Mouse (Mus musculus) cerebellum, postnatal 4 days (tissue): ENCODE measurements around the gene Hist2h2bb.
A peak's percentile ranks its signal among the peaks of the same experiment; 100 is the strongest.
"Not testable (repeated sequence)": the region's sequence is repeated elsewhere in the genome, so short reads cannot be mapped to it uniquely, and the experiment has no call there.

Experiments used
- DNase-seq, 2 experiments: peaks; one replicate each; pipeline ENCODE4 v3.0.0; 2022; ENCODE audit warnings: low spot score in 2 of 2, mixed read lengths in 1 of 2

Hist2h2bb gene

DNA sequence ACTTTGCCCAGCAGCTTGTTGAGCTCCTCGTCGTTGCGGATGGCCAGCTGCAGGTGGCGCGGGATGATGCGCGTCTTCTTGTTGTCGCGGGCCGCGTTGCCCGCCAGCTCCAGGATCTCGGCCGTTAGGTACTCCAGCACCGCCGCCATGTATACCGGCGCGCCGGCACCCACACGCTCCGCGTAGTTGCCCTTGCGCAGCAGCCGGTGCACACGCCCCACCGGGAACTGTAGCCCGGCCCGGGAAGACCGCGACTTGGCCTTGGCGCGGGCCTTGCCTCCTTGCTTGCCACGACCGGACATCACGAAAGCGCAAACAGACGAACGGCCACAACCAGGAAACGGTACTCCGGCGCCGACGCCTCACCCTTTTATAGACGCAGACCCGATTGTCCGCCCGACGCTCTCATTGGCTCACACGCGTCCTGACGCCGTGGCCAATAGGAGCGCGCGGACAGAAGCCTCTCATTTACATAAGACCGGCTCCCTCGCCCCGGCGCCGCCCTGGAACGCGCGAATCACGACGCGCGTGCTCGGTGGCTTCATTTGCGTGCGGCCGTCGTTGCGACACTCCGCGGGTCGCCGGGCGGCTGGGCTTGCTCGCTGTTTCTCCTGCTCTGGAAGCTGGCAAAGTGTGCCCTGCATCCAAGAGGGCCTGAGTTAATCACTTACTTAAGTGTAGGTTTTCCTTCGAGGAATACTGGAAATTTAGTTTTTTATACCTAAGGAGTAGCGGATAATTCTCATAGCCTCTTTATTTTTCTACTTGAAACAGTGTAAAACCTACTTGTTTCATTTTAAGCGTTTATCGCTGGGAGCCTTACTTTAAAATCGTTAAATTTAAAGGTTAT, 29.4 kb upstream of the Hist2h2bb start, which contains the start of gene Hist2h2aa2:
Gene Hist2h2aa2 (minus strand): TSS at position 328 of the 850 bp plus-strand sequence.
- DNase-seq, result peak; percentile 83 to 93

DNA sequence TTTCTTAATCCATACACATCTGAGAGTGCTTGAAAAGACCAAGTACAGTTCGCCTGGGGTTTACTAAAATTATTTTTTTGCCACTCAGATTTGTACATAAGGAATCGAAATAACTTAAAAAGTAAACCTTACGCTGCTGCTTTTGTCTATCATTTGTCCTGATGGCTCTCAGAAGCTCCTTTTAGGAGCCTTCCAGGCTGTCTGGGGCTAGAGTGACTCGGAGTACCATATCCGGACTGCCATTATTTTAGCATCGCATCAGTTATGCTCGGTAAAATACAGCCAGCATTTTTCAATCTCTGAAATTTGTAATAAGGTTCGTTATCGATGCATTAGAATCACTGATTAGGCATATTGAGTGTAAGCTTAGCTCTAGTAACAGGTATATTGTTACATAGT, 28.8 kb upstream of the Hist2h2bb start:
- DNase-seq, result no peak

- DNase-seq, result no peak
Observed at GRCm38 (mm10) chr3:96243921-96244572, 25.5 kb upstream of the Hist2h2bb start.

DNA sequence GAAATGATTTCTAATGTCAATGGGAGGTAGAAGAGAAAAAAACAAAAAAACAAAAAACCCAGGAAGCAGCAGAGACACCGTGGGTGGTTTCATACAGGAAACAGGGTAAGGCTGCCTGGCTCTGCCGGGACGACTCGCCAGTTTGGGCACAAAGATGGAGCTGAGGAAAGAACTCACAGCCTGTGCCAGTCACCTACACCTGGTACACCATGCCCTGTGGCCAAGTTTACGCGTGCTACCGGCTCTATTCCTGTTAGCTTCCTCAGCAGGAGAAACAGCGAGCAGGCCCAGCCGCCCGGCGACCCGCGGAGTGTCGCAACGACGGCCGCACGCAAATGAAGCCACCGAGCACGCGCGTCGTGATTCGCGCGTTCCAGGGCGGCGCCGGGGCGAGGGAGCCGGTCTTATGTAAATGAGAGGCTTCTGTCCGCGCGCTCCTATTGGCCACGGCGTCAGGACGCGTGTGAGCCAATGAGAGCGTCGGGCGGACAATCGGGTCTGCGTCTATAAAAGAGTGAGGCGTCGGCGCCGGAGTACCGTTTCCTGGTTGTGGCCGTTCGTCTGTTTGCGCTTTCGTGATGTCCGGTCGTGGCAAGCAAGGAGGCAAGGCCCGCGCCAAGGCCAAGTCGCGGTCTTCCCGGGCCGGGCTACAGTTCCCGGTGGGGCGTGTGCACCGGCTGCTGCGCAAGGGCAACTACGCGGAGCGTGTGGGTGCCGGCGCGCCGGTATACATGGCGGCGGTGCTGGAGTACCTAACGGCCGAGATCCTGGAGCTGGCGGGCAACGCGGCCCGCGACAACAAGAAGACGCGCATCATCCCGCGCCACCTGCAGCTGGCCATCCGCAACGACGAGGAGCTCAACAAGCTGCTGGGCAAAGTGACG, 24.3 kb upstream of the Hist2h2bb start, which contains the start of gene Hist2h2aa1:
Gene Hist2h2aa1 (plus strand): TSS at position 495 of the 884 bp plus-strand sequence.
- DNase-seq, result peak; percentile 54 to 77

DNA sequence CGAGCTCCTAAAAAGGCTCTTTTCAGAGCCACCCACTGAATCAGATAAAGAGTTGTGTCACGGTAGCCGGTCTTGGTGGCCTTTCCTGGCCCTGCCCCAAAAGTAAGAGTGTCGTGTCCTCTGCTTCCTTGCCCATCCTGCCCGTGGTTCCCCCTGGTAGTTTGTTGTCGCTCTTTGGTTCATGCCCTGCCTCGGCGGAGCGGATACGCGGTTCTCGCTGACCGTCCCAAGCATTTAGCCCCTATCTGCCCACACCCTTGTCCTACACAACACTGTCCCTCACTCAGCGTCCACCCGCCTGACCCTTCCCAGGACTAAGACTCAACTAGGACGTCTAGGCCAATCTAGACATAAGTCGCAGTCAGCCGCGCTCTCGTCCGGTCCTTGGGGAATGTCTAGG, 23.5 kb upstream of the Hist2h2bb start:
- DNase-seq, result not testable (repeated sequence)

DNA sequence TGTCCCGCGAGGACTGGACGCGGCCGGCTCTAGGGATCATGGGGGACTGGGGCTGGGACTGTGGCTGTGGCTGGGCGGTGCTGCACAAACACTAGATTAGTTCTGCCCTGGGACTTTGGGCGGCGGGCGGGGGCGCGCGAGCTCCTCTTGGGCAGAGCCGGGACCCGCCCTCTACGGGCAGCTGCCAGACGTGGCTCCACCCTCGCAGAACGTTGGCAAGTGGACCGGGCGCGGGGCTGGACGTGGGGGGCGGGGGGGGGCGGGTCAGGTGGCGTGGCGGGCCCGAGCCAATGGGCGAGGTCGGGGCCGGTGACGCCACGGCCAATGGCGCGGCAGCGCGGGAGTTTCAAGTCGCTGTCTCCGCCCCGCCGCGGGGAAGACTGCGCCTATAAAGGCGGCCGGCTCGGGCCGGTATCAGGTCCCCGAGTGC, 23.1 kb upstream of the Hist2h2bb start, which contains the start of gene Hist2h3c1:
Gene Hist2h3c1 (plus strand): TSS at position 259 of the 430 bp plus-strand sequence.
- not testable (repeated sequence) for DNase-seq

DNA sequence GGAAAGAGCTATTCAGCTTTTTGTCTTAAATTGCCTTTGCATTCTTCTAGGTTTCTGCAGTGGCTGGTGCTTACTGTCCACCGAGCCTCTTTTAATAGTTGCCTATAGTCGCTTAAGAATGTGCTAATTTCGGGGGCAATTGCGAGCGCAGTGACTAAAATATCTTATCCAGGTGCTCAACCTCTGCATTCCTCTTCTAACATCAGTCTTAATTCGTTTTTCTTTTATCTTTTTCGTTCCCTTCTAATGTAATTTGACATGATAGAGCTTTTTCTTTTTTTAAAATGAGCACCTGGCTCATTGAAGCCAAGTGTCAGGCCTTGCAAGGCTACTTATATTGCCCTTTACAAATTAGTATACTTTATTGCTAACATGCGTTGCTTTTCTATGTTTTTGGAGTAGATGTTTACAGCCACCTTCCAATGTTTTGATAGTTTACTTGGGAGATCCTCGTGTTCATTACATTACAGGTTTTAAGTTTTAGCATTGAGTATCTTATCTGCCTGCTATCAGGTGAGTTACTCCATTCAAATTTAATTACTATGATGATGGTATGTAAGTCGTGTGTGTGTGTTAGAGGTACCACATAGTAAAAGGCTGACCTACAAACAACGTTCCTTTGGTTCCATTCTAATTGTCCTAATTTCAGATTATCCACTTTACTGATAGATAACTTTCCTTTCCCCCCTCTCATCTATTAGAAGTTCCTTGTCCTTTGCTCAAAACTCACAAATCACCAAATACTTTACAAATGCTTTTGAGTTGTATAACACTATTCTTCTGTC, 22.0 kb upstream of the Hist2h2bb start:
- DNase-seq, result no peak

DNA sequence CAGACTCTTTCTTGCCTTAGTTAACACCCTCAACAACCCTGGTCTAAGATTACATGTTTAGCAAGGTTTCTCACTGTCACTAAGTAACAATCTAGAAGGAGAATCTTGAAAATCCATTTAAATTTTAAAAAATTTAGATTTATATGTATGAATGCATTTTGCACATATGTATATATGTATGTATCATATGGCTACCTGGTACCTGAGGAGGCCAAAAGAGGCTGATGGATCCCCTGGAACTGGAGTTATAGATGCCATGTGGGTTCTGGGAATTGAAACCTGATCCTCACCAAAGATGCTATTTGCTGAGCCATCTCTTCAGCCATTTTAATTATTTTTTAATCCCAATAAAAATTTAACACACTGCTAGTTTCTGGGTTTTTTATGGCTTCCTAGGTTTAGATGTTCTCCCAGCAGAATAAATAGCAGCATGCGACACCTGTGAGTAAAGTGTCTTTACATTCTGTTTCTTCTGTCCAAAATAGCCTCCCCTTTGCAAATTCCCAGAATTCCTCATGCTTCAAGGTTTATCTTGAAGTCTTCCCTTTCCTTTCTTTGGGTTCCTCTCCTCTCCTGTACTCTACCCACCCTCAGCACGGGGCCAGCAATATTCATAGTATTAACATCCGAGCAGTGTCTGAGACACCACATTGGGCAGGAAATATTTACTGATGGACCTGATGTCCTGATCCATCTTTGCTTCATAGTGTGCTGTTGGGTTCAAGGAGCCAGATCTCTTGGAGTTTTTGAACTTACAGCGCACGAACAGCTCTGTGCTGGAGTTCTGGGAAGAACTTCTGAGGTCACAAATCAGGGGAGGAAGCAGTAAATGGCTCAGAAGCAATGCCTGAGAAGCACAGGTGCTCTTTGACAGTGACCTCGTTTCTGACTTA, 21.2 kb upstream of the Hist2h2bb start:
- no peak for DNase-seq

- no peak for DNase-seq
Observed at GRCm38 (mm10) chr3:96249034-96249345, 20.6 kb upstream of the Hist2h2bb start.

GRCm38 (mm10) chr3:96250890-96251289, 18.7 kb upstream of the Hist2h2bb start:
- DNase-seq, result no peak

DNA sequence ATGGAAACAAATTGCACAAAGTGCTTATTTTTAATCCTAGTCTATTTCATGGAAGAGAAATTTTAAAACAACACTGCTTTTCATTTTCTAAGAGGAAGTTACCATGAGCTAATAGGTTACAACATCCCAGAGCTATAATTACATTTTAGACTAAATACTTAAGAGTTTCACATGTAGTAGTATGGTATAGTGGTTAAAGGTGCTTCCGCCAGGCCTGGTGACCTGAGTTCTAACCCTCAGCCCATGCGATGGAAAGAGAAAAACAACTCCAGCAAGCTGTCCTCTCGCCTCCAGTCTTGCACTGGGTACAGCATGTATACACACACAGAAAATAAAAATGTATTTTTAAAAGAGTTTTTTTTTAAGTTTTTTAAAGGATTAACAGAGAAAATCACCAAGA, 17.8 kb upstream of the Hist2h2bb start:
- no peak for DNase-seq

GRCm38 (mm10) chr3:96254683-96255355, 14.7 kb upstream of the Hist2h2bb start:
- peak in 1 of 2 experiments; percentile 27 for DNase-seq

GRCm38 (mm10) chr3:96255926-96256593, 13.5 kb upstream of the Hist2h2bb start:
- no peak for DNase-seq

- no peak for DNase-seq
Observed at GRCm38 (mm10) chr3:96257190-96257589, 12.4 kb upstream of the Hist2h2bb start.

GRCm38 (mm10) chr3:96260220-96260619, 9.3 kb upstream of the Hist2h2bb start:
- no peak for DNase-seq

DNA sequence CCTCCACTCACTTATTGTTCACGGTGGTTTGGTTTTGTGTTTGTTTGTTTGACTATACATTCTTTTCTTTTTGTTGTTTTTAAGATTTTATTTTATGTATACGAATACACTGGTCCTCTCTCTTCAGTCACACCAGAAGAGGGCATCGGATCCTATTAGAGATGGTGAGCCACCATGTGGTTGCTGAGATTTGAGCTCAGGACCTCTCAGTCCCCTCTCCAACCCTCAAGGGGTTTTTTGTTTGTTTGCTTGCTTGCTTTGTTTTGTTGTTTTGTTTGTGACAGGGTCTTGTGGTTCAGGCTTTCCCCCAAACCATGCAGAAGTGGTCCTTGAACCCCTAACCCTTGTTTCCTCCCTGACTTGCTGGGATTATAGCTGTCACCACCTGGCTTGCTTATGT, 7.9 kb upstream of the Hist2h2bb start:
- no peak for DNase-seq

GRCm38 (mm10) chr3:96262216-96262875, 7.2 kb upstream of the Hist2h2bb start:
- peak in 1 of 2 experiments; percentile 66 for DNase-seq

DNA sequence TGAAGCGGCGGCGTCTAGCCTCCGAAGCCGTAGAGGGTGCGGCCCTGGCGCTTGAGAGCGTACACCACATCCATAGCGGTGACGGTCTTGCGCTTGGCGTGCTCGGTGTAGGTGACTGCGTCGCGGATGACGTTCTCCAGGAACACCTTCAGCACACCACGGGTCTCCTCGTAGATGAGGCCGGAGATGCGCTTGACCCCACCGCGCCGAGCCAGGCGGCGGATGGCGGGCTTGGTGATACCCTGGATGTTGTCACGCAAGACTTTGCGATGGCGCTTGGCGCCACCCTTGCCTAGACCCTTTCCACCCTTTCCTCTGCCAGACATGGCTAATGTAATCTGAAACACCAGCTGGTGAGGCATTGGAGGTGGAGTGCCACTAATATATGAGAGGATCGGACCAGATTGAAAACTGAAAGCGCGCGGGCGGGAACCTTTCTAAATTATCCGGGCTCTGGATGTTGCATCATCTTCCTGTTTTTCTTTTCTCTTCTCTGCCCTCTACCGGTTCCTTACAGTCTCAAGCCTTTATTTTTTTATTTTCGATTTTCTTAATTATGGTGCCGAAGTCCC, 6.5 kb upstream of the Hist2h2bb start, which contains the start of gene Hist2h4:
Gene Hist2h4 (minus strand): TSS at position 333 of the 572 bp plus-strand sequence.
- DNase-seq, result peak; percentile 79 to 93
